Mouse (Mus musculus): Measurements from ENCODE around the gene Isca2.

GRCm38 (mm10) chr12:84745700-84746099 lies 27.4 kb upstream of the Isca2 start:
- no peak for TF ChIP-seq CTCF (IDR thresholded peaks at IDR 0.05; ENCODE audit: borderline replicate concordance, control insufficient read depth, extremely low read depth, insufficient read depth, low read length, poor library complexity)
- no peak for TF ChIP-seq POLR2A (IDR thresholded peaks at IDR 0.05; ENCODE audit: control insufficient read depth, extremely low read depth, insufficient read depth, low read length, poor library complexity)

Measured in thymus, adult 2 months (tissue).